Mouse (Mus musculus) limb, embryonic 10.5 days (tissue): ENCODE data around the gene Zc2hc1b. TPM values are rescaled to one million over a fixed set of nuclear protein-coding genes. Genes with fewer than 3 reads are reported as not detected.

Experiments
- DNase-seq: peaks from one replicate; pipeline ENCODE4 v3.0.0-alpha.2; 2017; ENCODE audit warnings: low spot score
- H3K27ac ChIP-seq: fragments of 300-500 bp; sonication (generic); 2 replicates; pipeline ENCODE4 v1.5.1; 2016; ENCODE audit warnings: mild to moderate bottlenecking
- H3K27me3 ChIP-seq: fragments of 300-500 bp; sonication (generic); 2 replicates; pipeline ENCODE4 v1.6.1; 2016; ENCODE audit warnings: low read depth, mild to moderate bottlenecking; ENCODE audit not compliant: poor library complexity, severe bottlenecking
- H3K36me3 ChIP-seq: fragments of 300-500 bp; sonication (generic); 2 replicates; pipeline ENCODE4 v1.6.1; 2016; ENCODE audit warnings: mild to moderate bottlenecking, moderate library complexity
- H3K4me1 ChIP-seq: fragments of 300-500 bp; sonication (generic); 2 replicates; pipeline ENCODE4 v1.6.1; 2016
- H3K4me3 ChIP-seq: fragments of 300-500 bp; sonication (generic); 2 replicates; pipeline ENCODE4 v1.5.1; 2016; ENCODE audit warnings: mild to moderate bottlenecking, moderate library complexity
- H3K9me3 ChIP-seq: fragments of 300-500 bp; sonication (generic); replicated peaks from 2 replicates; pipeline ENCODE4 v1.6.1; 2016; ENCODE audit warnings: mild to moderate bottlenecking
- WGBS: fragments of 180-500 bp; shearing (Covaris S2); methylation state at CpG from one replicate; pipeline ENCODE4 v1.1.7; 2016; 5-methylcytosine and 5-hydroxymethylcytosine counted together
- polyA plus RNA-seq: library from polyadenylated mRNA; unstranded; fragments of >200 nt; fragmentation: Nextera tagmentation; extraction: Ambion mirVana; gene quantifications from 2 replicates; pipeline ENCODE4 v1.2.1, GENCODE M21; 2016

The Zc2hc1b gene
- polyA plus RNA-seq, 1 experiment from 2014 or later = not detected

GRCm38 (mm10) chr10:13168461-13168860 is 9.4 kb downstream of the Zc2hc1b start:
- H3K9me3 ChIP-seq = no peaks in the 10 kb centered on the region
- no peaks in the 10 kb centered on the region for H3K36me3 ChIP-seq
- H3K27ac ChIP-seq = no peak overlapping the region
- 91% methylated on average over 5 of the region's 5 CpGs for WGBS
- DNase-seq = no peak
- H3K4me1 ChIP-seq = peaks cover 38% of the 10 kb centered on the region
- H3K27me3 ChIP-seq = no peaks in the 10 kb centered on the region
- H3K4me3 ChIP-seq = no peak overlapping the region

DNA sequence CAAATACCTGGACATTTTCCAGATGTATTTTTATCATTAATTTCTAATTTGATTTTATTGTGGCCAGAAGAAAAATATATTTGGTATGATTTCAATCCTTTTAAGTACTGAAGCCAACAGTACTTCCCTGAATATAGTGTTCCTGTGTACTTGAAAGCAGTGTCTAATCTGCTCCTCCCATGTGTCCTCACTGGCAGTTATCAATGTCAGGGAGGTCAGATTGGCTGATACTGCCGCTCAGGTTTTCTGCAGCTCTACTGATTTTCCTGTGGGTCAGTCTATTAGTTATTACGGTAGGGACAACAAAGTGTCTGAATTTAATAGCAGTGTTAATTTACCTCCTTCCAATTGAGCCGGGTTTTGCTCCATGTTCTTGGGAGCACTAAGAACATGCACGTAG is 15.8 kb downstream of the Zc2hc1b start:
- no peak overlapping the region for H3K27ac ChIP-seq
- WGBS = 84% methylated on average over 4 of the region's 4 CpGs

GRCm38 (mm10) chr10:13160913-13161312 is 16.9 kb downstream of the Zc2hc1b start:
- H3K36me3 ChIP-seq = no peaks in the 10 kb centered on the region
- H3K4me3 ChIP-seq = no peak overlapping the region
- DNase-seq = no peak
- no peaks in the 10 kb centered on the region for H3K9me3 ChIP-seq
- no peaks in the 10 kb centered on the region for H3K27me3 ChIP-seq
- H3K4me1 ChIP-seq = no peaks in the 10 kb centered on the region
- WGBS = 92% methylated on average over 4 of the region's 4 CpGs
- H3K27ac ChIP-seq = no peak overlapping the region

More for the DNA sequence above, 15.8 kb downstream of the Zc2hc1b start:
- Histone ChIP-seq H3K4me1 (no peaks in the 10 kb centered on the region), H3K4me3 (no peak overlapping the region), H3K36me3 (no peaks in the 10 kb centered on the region), H3K9me3 (no peaks in the 10 kb centered on the region), H3K27me3 (no peaks in the 10 kb centered on the region)
- DNase-seq = no peak

DNA sequence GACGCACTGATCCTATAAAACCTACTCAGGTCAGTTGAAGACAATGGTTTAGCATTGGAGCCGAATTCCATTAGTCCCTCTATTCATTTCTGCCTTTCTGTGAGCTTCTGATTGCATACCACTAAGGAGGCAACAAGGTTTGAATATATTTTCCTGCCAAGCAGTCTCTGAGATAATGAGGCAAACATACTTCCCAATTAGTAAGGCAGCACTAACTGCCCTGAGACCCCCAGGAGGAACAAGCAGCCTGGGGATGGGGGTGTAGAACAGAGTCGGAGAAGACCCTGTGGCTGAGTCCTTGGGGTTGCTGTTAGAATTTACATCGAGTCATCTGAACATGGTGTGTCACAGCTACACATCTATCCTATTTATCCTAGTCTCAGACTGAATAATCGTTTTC is 22.4 kb downstream of the Zc2hc1b start:
- H3K4me3 ChIP-seq = no peak overlapping the region
- 90% methylated on average over 5 of the region's 5 CpGs for WGBS
- DNase-seq = no peak
- no peaks in the 10 kb centered on the region for H3K4me1 ChIP-seq
- no peaks in the 10 kb centered on the region for H3K36me3 ChIP-seq
- no peaks in the 10 kb centered on the region for H3K9me3 ChIP-seq
- no peaks in the 10 kb centered on the region for H3K27me3 ChIP-seq
- H3K27ac ChIP-seq = no peak overlapping the region

DNA sequence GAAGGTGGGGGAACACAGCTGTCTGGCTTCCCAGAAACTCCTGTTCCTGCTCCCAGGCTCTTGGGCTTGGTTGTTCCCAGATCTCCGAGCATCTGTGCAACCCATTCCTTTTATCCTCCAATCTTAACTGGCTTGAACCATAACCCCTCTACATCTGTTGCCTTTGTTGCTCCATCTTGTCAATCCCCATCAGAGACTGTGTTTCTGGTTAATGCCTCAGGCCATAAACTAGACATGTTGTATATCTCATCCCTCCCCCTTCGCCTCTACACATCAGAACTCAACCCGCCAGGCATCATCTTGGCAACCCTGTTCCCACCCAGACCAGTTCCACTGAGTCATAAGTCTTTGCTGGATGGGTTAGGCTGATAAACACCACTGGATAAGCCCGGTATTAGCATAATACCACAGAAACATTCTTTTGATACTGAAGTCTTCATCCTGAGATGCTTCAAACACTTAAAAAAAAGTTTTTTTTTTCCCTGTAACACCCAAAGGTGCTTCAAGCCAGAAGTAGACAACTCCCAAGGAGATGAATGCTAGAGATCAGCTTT is 24.9 kb downstream of the Zc2hc1b start:
- H3K4me1 ChIP-seq = no peaks in the 10 kb centered on the region
- WGBS = 80% methylated on average over 4 of the region's 4 CpGs
- no peak overlapping the region for H3K4me3 ChIP-seq
- DNase-seq = no peak
- no peaks in the 10 kb centered on the region for H3K9me3 ChIP-seq
- no peak overlapping the region for H3K27ac ChIP-seq
- no peaks in the 10 kb centered on the region for H3K27me3 ChIP-seq
- no peaks in the 10 kb centered on the region for H3K36me3 ChIP-seq

DNA sequence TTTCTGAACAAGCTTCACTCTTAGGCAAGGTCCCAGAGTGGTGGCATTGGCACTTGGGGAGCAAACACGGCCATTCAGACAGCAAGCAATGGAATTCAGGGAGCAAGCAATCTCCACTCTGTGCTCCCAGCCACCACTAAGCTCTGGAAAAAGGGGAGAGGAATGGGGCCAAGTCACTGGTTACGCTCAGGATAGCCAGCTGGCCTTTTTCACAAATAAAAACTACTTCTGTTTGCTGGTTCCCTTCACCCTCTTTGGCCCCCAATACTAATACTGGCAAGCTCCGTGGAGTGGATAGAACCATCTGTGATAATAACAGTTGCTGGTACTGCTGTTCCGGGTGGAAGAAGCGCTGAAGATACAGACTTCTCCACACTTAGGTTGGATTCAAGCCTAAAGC is 26.5 kb downstream of the Zc2hc1b start:
- no peaks in the 10 kb centered on the region for H3K4me1 ChIP-seq
- no peaks in the 10 kb centered on the region for H3K36me3 ChIP-seq
- H3K4me3 ChIP-seq = no peak overlapping the region
- no peak overlapping the region for H3K27ac ChIP-seq
- H3K9me3 ChIP-seq = no peaks in the 10 kb centered on the region
- WGBS = 88% methylated on average over 5 of the region's 5 CpGs
- H3K27me3 ChIP-seq = no peaks in the 10 kb centered on the region
- no peak for DNase-seq

- H3K36me3 ChIP-seq = no peaks in the 10 kb centered on the region
- WGBS = 83% methylated on average over 3 of the region's 3 CpGs
- H3K9me3 ChIP-seq = no peaks in the 10 kb centered on the region
- H3K27me3 ChIP-seq = no peaks in the 10 kb centered on the region
- H3K4me3 ChIP-seq = no peak overlapping the region
- H3K4me1 ChIP-seq = no peaks in the 10 kb centered on the region
- no peak for DNase-seq
- H3K27ac ChIP-seq = no peak overlapping the region
Measured at GRCm38 (mm10) chr10:13150435-13150834, 27.4 kb downstream of the Zc2hc1b start.

DNA sequence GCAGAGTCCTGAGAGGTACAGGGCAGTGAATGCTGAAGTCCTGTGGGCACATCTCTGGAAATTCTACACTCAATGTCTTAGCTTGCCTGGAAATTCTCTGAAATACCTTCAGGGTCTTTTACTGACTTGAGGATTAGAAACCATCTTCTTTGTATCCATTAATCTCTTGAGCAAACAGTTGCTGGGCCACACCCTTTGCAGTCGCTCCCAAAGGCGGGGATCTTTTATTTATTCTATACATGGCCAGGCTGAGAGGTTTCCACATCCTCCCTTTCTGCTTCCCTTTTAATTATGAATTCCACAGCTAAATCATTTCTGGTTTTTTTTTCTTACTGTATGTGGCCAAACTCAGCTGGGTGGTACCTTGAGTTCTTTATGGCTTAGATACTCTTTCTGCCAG is 37.4 kb downstream of the Zc2hc1b start:
- H3K27me3 ChIP-seq = no peaks in the 10 kb centered on the region
- no peak for DNase-seq
- no peak overlapping the region for H3K4me3 ChIP-seq
- no peaks in the 10 kb centered on the region for H3K4me1 ChIP-seq
- H3K36me3 ChIP-seq = no peaks in the 10 kb centered on the region
- H3K27ac ChIP-seq = no peak overlapping the region
- no peaks in the 10 kb centered on the region for H3K9me3 ChIP-seq
- WGBS = 87% methylated on average over 2 of the region's 2 CpGs

DNA sequence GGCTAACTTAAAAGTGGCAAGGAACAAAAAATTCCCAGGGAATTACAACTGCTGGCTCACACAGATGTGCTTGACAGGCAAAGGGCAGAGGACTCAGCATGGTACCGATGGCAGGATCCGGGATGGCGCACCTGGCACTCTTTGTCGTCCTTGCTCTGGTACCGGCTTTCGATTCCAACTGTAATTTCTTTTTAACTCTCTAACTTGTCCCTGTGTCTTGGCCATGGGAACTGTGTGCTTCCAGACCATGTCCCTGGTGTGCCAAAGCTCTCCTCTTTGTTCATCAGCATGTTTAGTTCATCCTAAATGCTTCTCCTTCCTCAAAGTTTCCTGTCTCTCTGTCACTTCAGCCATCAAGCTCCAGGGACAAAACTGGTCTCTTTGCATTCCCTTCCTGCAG is 39.9 kb downstream of the Zc2hc1b start:
- Histone ChIP-seq H3K9me3 (no peaks in the 10 kb centered on the region), H3K27me3 (no peaks in the 10 kb centered on the region), H3K4me3 (no peak overlapping the region), H3K4me1 (no peaks in the 10 kb centered on the region), H3K36me3 (no peaks in the 10 kb centered on the region), H3K27ac (no peak overlapping the region)
- WGBS = 94% methylated on average over 6 of the region's 6 CpGs
- peak; percentile 8 for DNase-seq

- Histone ChIP-seq H3K27ac (no peak overlapping the region), H3K4me3 (no peak overlapping the region), H3K4me1 (no peaks in the 10 kb centered on the region), H3K9me3 (no peaks in the 10 kb centered on the region), H3K27me3 (no peaks in the 10 kb centered on the region), H3K36me3 (no peaks in the 10 kb centered on the region)
- WGBS = 96% methylated on average over 7 of the region's 7 CpGs
- DNase-seq = peak; percentile 19
Measured at GRCm38 (mm10) chr10:13135751-13136150, 42.1 kb downstream of the Zc2hc1b start.

GRCm38 (mm10) chr10:13135276-13135675 is 42.5 kb downstream of the Zc2hc1b start:
- Histone ChIP-seq H3K36me3 (no peaks in the 10 kb centered on the region), H3K4me1 (no peaks in the 10 kb centered on the region), H3K27me3 (no peaks in the 10 kb centered on the region), H3K27ac (no peak overlapping the region), H3K9me3 (no peaks in the 10 kb centered on the region), H3K4me3 (no peak overlapping the region)
- peak; percentile 25 for DNase-seq
- 94% methylated on average over 7 of the region's 7 CpGs for WGBS

GRCm38 (mm10) chr10:13133850-13134249 is 44.0 kb downstream of the Zc2hc1b start:
- WGBS = 96% methylated on average over 4 of the region's 4 CpGs
- Histone ChIP-seq H3K4me1 (no peaks in the 10 kb centered on the region), H3K4me3 (no peak overlapping the region), H3K27ac (no peak overlapping the region), H3K27me3 (no peaks in the 10 kb centered on the region), H3K36me3 (no peaks in the 10 kb centered on the region), H3K9me3 (no peaks in the 10 kb centered on the region)
- peak; percentile 6 for DNase-seq

- peak; percentile 18 for DNase-seq
- no peak overlapping the region for H3K4me3 ChIP-seq
- peaks cover 18% of the 10 kb centered on the region for H3K36me3 ChIP-seq
- H3K4me1 ChIP-seq = no peaks in the 10 kb centered on the region
- 87% methylated on average over 7 of the region's 7 CpGs for WGBS
- H3K27me3 ChIP-seq = no peaks in the 10 kb centered on the region
- no peaks in the 10 kb centered on the region for H3K9me3 ChIP-seq
- no peak overlapping the region for H3K27ac ChIP-seq
Measured at GRCm38 (mm10) chr10:13127946-13128345, 49.9 kb downstream of the Zc2hc1b start.

- DNase-seq = peak; percentile 33
- Histone ChIP-seq H3K27ac (no peak overlapping the region), H3K27me3 (no peaks in the 10 kb centered on the region), H3K36me3 (peaks cover 18% of the 10 kb centered on the region), H3K9me3 (no peaks in the 10 kb centered on the region), H3K4me1 (no peaks in the 10 kb centered on the region), H3K4me3 (no peak overlapping the region)
- WGBS = 75% methylated on average over 13 of the region's 13 CpGs
Measured at GRCm38 (mm10) chr10:13127335-13127734, 50.5 kb downstream of the Zc2hc1b start.
